Comparison of ENCODE assay signal across 12 mouse cellular contexts in genomic region chr7:43712917-43713316, GRCm38 (mm10). TPM values are rescaled to one million over a fixed set of nuclear protein-coding genes. Genes with fewer than 3 reads are reported as not detected.
DNase-seq lines count a peak whose midpoint lies in the region; ATAC-seq and TF ChIP-seq lines count a peak whose summit lies in the region.
"Had no signal": no experiment of that assay in that cellular context is flagged by ENCODE, and none has a peak within 500 bp of the region (broad histone marks: within the 10 kb centered on the region; RNA-seq: fewer than 3 reads in every experiment).

No protein-coding gene starts in this region.

- intact Hi-C loops in left cerebral cortex, postnatal 25 days (cut with DNase I): no loop called here

- H3K4me3 ChIP-seq in hindbrain, embryonic 11.5 days (ENCODE audit: low read depth, low read length): no peak overlapping the region
- no peak overlapping the region for H3K4me3 ChIP-seq in hindbrain, embryonic 14.5 days (replicated peaks; ENCODE audit: low read length)
- H3K4me3 ChIP-seq in ES-E14 (ENCODE audit: insufficient read depth in 1 of 2, low read depth in 1 of 2, low read length in 2 of 2, poor library complexity in 1 of 2, severe bottlenecking in 1 of 2): peak overlapping the region; percentile 32 to 63
- H3K4me3 ChIP-seq in embryonic facial prominence, embryonic 14.5 days (ENCODE audit: low read depth, low read length): no peak overlapping the region
- H3K4me3 ChIP-seq: neural tube, embryonic 13.5 days had no signal

- H3K9ac ChIP-seq in hindbrain, embryonic 11.5 days (ENCODE audit: low read depth, low read length): no peak overlapping the region
- no peak overlapping the region for H3K9ac ChIP-seq in hindbrain, embryonic 14.5 days
- no peak overlapping the region for H3K9ac ChIP-seq in ES-E14 (ENCODE audit: insufficient read depth, low read depth, low read length, poor library complexity, severe bottlenecking)
- no peak overlapping the region; the same call in 1 of the 2 replicates for H3K9ac ChIP-seq in embryonic facial prominence, embryonic 14.5 days (ENCODE audit: low read depth, low read length)
- H3K9ac ChIP-seq: neural tube, embryonic 13.5 days had no signal

- no peaks in the 10 kb centered on the region; the same call in 1 of the 2 replicates for H3K4me1 ChIP-seq in hindbrain, embryonic 11.5 days (replicated peaks; ENCODE audit: control insufficient read depth, insufficient read depth, low read length)
- H3K4me1 ChIP-seq in hindbrain, embryonic 14.5 days (replicated peaks; ENCODE audit: control insufficient read depth, insufficient read depth, low read length): no peaks in the 10 kb centered on the region
- peaks cover 2 to 17% of the 10 kb centered on the region in 2 experiments; a peak in 3 of 4 replicates for H3K4me1 ChIP-seq in ES-E14 (ENCODE audit: control insufficient read depth in 2 of 2, insufficient read depth in 2 of 2, low read length in 2 of 2, poor library complexity in 1 of 2)
- H3K4me1 ChIP-seq in embryonic facial prominence, embryonic 14.5 days (ENCODE audit: control insufficient read depth, insufficient read depth, low read length): 0 out of 2 replicates have a peak, but pooled peaks cover 6% of the 10 kb centered on the region
- H3K4me1 ChIP-seq: neural tube, embryonic 13.5 days had no signal

- peak; percentile 2 for DNase-seq in hindbrain, embryonic 11.5 days (ENCODE audit: low spot score)
- no peak for DNase-seq in hindbrain, embryonic 14.5 days (ENCODE audit: low spot score)
- no peak for DNase-seq in ES-E14 (ENCODE audit: low read depth, low spot score)
- DNase-seq in embryonic facial prominence, embryonic 14.5 days (ENCODE audit: low spot score): peak; percentile 14
- DNase-seq in lung, postnatal 4 days: peak; percentile 5 to 23
- no peak for DNase-seq in left cerebral cortex, postnatal 25 days (ENCODE audit: low spot score in 2 of 2)
- no peak for DNase-seq in left cerebral cortex, adult 18-20 months (ENCODE audit: low spot score in 2 of 2)
- DNase-seq: kidney, postnatal 14 days had no signal

- H3K27ac ChIP-seq in hindbrain, embryonic 11.5 days (ENCODE audit: low read depth, low read length): no peak overlapping the region
- H3K27ac ChIP-seq in hindbrain, embryonic 14.5 days: no peak overlapping the region
- H3K27ac ChIP-seq in ES-E14 (ENCODE audit: insufficient read depth, low read depth, low read length, poor library complexity, severe bottlenecking): no peak overlapping the region
- H3K27ac ChIP-seq in embryonic facial prominence, embryonic 14.5 days (replicated peaks; ENCODE audit: low read depth, low read length): no peak overlapping the region
- H3K27ac ChIP-seq: neural tube, embryonic 13.5 days had no signal

- no peaks in the 10 kb centered on the region; the same call in 1 of the 2 replicates for H3K27me3 ChIP-seq in hindbrain, embryonic 11.5 days (ENCODE audit: control insufficient read depth, insufficient read depth, low read length)
- H3K27me3 ChIP-seq in hindbrain, embryonic 14.5 days (ENCODE audit: control insufficient read depth, insufficient read depth, low read length): no peaks in the 10 kb centered on the region
- H3K27me3 ChIP-seq in embryonic facial prominence, embryonic 14.5 days (replicated peaks; ENCODE audit: control insufficient read depth, insufficient read depth, low read length): no peaks in the 10 kb centered on the region

- H3K36me3 ChIP-seq in hindbrain, embryonic 11.5 days (ENCODE audit: control insufficient read depth, insufficient read depth, low read length): no peaks in the 10 kb centered on the region
- H3K36me3 ChIP-seq in hindbrain, embryonic 14.5 days (replicated peaks; ENCODE audit: control insufficient read depth, insufficient read depth): no peaks in the 10 kb centered on the region
- H3K36me3 ChIP-seq in ES-E14 (ENCODE audit: control insufficient read depth, insufficient read depth, low read length, poor library complexity, severe bottlenecking): no peaks in the 10 kb centered on the region
- no peaks in the 10 kb centered on the region for H3K36me3 ChIP-seq in embryonic facial prominence, embryonic 14.5 days (ENCODE audit: control insufficient read depth, insufficient read depth, low read length)
- H3K36me3 ChIP-seq: neural tube, embryonic 13.5 days had no signal

- in situ Hi-C loops in ES-E14 (cut with MboI; ENCODE audit: low sequenced_read_pairs in 2 of 2, unreplicated experiment in 2 of 2): no loop called here

- no peaks in the 10 kb centered on the region for H3K9me3 ChIP-seq in hindbrain, embryonic 11.5 days (ENCODE audit: control insufficient read depth, low read length)
- H3K9me3 ChIP-seq in hindbrain, embryonic 14.5 days (ENCODE audit: control insufficient read depth, low read length): no peaks in the 10 kb centered on the region
- H3K9me3 ChIP-seq in ES-E14 (ENCODE audit: control insufficient read depth, insufficient read depth, low read depth, low read length): no peaks in the 10 kb centered on the region
- no peaks in the 10 kb centered on the region for H3K9me3 ChIP-seq in embryonic facial prominence, embryonic 14.5 days (ENCODE audit: control insufficient read depth, low read length)
- H3K9me3 ChIP-seq: neural tube, embryonic 13.5 days had no signal

- peak overlapping the region; percentile 11; the same call in 1 of the 2 replicates for H3K4me2 ChIP-seq in hindbrain, embryonic 11.5 days (replicated peaks; ENCODE audit: low read depth, low read length)
- H3K4me2 ChIP-seq in hindbrain, embryonic 14.5 days (replicated peaks): no peak overlapping the region
- peak overlapping the region; percentile 40 for H3K4me2 ChIP-seq in embryonic facial prominence, embryonic 14.5 days (ENCODE audit: low read depth, low read length)
- H3K4me2 ChIP-seq: neural tube, embryonic 13.5 days had no signal

- ATAC-seq in hindbrain, embryonic 11.5 days (ENCODE audit: low FRiP score): no peak
- ATAC-seq in hindbrain, embryonic 14.5 days (ENCODE audit: low FRiP score): no peak
- no peak for ATAC-seq in embryonic facial prominence, embryonic 14.5 days (ENCODE audit: low read depth)
- ATAC-seq in activated CD4-positive, CD25-positive, alpha-beta regulatory T cell, adult 4 months: no peak

- WGBS in hindbrain, embryonic 11.5 days: 3% methylated on average over 9 of the region's 9 CpGs
- WGBS in hindbrain, embryonic 14.5 days: 9% methylated on average over 9 of the region's 9 CpGs
- WGBS in embryonic facial prominence, embryonic 14.5 days: 7% methylated on average over 9 of the region's 9 CpGs

TF ChIP-seq in ES-E14, 5 proteins besides CTCF, POLR2A, EP300 and RAD21 (continues in another document):
- TF ChIP-seq HCFC1 (IDR thresholded peaks at IDR 0.05; ENCODE audit: borderline replicate concordance, insufficient read depth, low read length) (no peak), ZNF384 (IDR thresholded peaks at IDR 0.05; ENCODE audit: low read depth, low read length) (no peak), MAFK (IDR thresholded peaks at IDR 0.05; ENCODE audit: insufficient read depth, low read depth, low read length) (no peak)

RNA-seq across cellular contexts. Expression of gene Klk13, which starts 0.6 kb away (rescaled TPM):
- 0.13 TPM in 1 of 2 replicates, not detected in the other for polyA plus RNA-seq in hindbrain, embryonic 11.5 days (2014; fragmentation: Nextera tagmentation; extraction: Ambion mirVana)
- polyA plus RNA-seq in hindbrain, embryonic 14.5 days (2014; fragmentation: Nextera tagmentation; extraction: Ambion mirVana): not detected in 2 replicates
- 0.36 and 1.5 TPM in 2 replicates for total RNA-seq in ES-E14 (2012; rRNA removed)
- polyA plus RNA-seq in embryonic facial prominence, embryonic 14.5 days (2014; fragmentation: Nextera tagmentation; extraction: Ambion mirVana): 1.8 and 3.0 TPM in 2 replicates
- not detected for total RNA-seq in left cerebral cortex, postnatal 25 days (2021)
- polyA plus RNA-seq in activated CD4-positive, CD25-positive, alpha-beta regulatory T cell, adult 4 months (2017; shearing (Covaris generic)): not detected
- total RNA-seq in left cerebral cortex, adult 18-20 months (2021): not detected
- polyA plus RNA-seq: liver, embryonic 16.5 days; neural tube, embryonic 13.5 days had no signal

RNA-seq across cellular contexts. Expression of gene Klk14, which starts 22.7 kb away (rescaled TPM):
- polyA plus RNA-seq in hindbrain, embryonic 11.5 days (2014; fragmentation: Nextera tagmentation; extraction: Ambion mirVana): not detected in 2 replicates
- not detected in 2 replicates for polyA plus RNA-seq in hindbrain, embryonic 14.5 days (2014; fragmentation: Nextera tagmentation; extraction: Ambion mirVana)
- 0.18 TPM in 1 of 2 replicates, not detected in the other for total RNA-seq in ES-E14 (2012; rRNA removed)
- polyA plus RNA-seq in embryonic facial prominence, embryonic 14.5 days (2014; fragmentation: Nextera tagmentation; extraction: Ambion mirVana): 0.22 TPM in 1 of 2 replicates, not detected in the other
- not detected for total RNA-seq in left cerebral cortex, postnatal 25 days (2021)
- not detected for polyA plus RNA-seq in activated CD4-positive, CD25-positive, alpha-beta regulatory T cell, adult 4 months (2017; shearing (Covaris generic))
- total RNA-seq in left cerebral cortex, adult 18-20 months (2021): not detected
- polyA plus RNA-seq: gonadal fat pad, adult 2 months; liver, embryonic 16.5 days; neural tube, embryonic 13.5 days had no signal

RNA-seq across cellular contexts. Expression of gene Ctu1, which starts 41.1 kb away (rescaled TPM):
- polyA plus RNA-seq in hindbrain, embryonic 11.5 days (2014; fragmentation: Nextera tagmentation; extraction: Ambion mirVana): 9.0 and 9.7 TPM in 2 replicates
- polyA plus RNA-seq in hindbrain, embryonic 14.5 days (2014; fragmentation: Nextera tagmentation; extraction: Ambion mirVana): 14.6 and 15.1 TPM in 2 replicates
- 9.6 and 10.0 TPM in 2 replicates for total RNA-seq in ES-E14 (2012; rRNA removed)
- 10.5 and 12.2 TPM in 2 replicates for polyA plus RNA-seq in embryonic facial prominence, embryonic 14.5 days (2014; fragmentation: Nextera tagmentation; extraction: Ambion mirVana)
- 1 to 10 TPM; 7.5 to 8.7 TPM for total RNA-seq in left cerebral cortex, postnatal 25 days (2021)
- polyA plus RNA-seq in activated CD4-positive, CD25-positive, alpha-beta regulatory T cell, adult 4 months (2017; shearing (Covaris generic)): 1 to 10 TPM; 1.2 to 1.3 TPM
- 1 to 10 TPM; 9.0 to 9.5 TPM for total RNA-seq in left cerebral cortex, adult 18-20 months (2021)

RNA-seq across cellular contexts. Expression of gene Siglece, which starts 53.0 kb away (rescaled TPM):
- polyA plus RNA-seq in hindbrain, embryonic 11.5 days (2014; fragmentation: Nextera tagmentation; extraction: Ambion mirVana): 0.42 and 0.46 TPM in 2 replicates
- 0.14 and 0.40 TPM in 2 replicates for polyA plus RNA-seq in hindbrain, embryonic 14.5 days (2014; fragmentation: Nextera tagmentation; extraction: Ambion mirVana)
- not detected in 2 replicates for total RNA-seq in ES-E14 (2012; rRNA removed)
- 0.68 and 0.88 TPM in 2 replicates for polyA plus RNA-seq in embryonic facial prominence, embryonic 14.5 days (2014; fragmentation: Nextera tagmentation; extraction: Ambion mirVana)
- 1 to 10 TPM; 1.1 to 1.3 TPM for total RNA-seq in left cerebral cortex, postnatal 25 days (2021)
- under 1 TPM in 1 of 2 experiments, not detected in 1; 0.34 TPM for polyA plus RNA-seq in activated CD4-positive, CD25-positive, alpha-beta regulatory T cell, adult 4 months (2017; shearing (Covaris generic))
- total RNA-seq in left cerebral cortex, adult 18-20 months (2021): under 1 TPM; 0.82 to 0.91 TPM
- polyA plus RNA-seq: neural tube, embryonic 13.5 days had no signal

RNA-seq across cellular contexts. Expression of gene Klk12, which starts 55.8 kb away (rescaled TPM):
- not detected in 2 replicates for polyA plus RNA-seq in hindbrain, embryonic 11.5 days (2014; fragmentation: Nextera tagmentation; extraction: Ambion mirVana)
- not detected in 2 replicates for polyA plus RNA-seq in hindbrain, embryonic 14.5 days (2014; fragmentation: Nextera tagmentation; extraction: Ambion mirVana)
- not detected in 2 replicates for total RNA-seq in ES-E14 (2012; rRNA removed)
- 0.37 and 0.65 TPM in 2 replicates for polyA plus RNA-seq in embryonic facial prominence, embryonic 14.5 days (2014; fragmentation: Nextera tagmentation; extraction: Ambion mirVana)
- not detected for total RNA-seq in left cerebral cortex, postnatal 25 days (2021)
- not detected for polyA plus RNA-seq in activated CD4-positive, CD25-positive, alpha-beta regulatory T cell, adult 4 months (2017; shearing (Covaris generic))
- total RNA-seq in left cerebral cortex, adult 18-20 months (2021): not detected
- polyA plus RNA-seq: gonadal fat pad, adult 2 months; liver, embryonic 16.5 days; neural tube, embryonic 13.5 days had no signal

Comparison
In these comparisons a context has a peak if more than half of its experiments do, and no peak if none do; other contexts are left out.
1. DNase-seq: peak in hindbrain, embryonic 11.5 days (single experiment), embryonic facial prominence, embryonic 14.5 days (single experiment) and lung, postnatal 4 days (2 of 2); none in hindbrain, embryonic 14.5 days (single experiment), ES-E14 (single experiment), left cerebral cortex, postnatal 25 days (0 of 2) and left cerebral cortex, adult 18-20 months (0 of 2).
2. H3K4me3 ChIP-seq: peak in ES-E14 (2 of 2); none in hindbrain, embryonic 11.5 days (single experiment), hindbrain, embryonic 14.5 days (single experiment) and embryonic facial prominence, embryonic 14.5 days (single experiment).